Mouse (Mus musculus) bone marrow macrophage, adult 2 months (primary cell): ENCODE data around the gene Atp6v0e.

ENCODE experiments used
- CTCF ChIP-seq: IDR thresholded peaks from 2 replicates; pipeline ENCODE4 v1.5.1; 2012; ENCODE audit warnings: low read depth, mild to moderate bottlenecking, low read length, moderate library complexity
- POLR2A ChIP-seq: IDR thresholded peaks from 2 replicates; pipeline ENCODE4 v1.6.1; 2012; ENCODE audit warnings: mild to moderate bottlenecking, low read depth, low read length, borderline replicate concordance

DNA sequence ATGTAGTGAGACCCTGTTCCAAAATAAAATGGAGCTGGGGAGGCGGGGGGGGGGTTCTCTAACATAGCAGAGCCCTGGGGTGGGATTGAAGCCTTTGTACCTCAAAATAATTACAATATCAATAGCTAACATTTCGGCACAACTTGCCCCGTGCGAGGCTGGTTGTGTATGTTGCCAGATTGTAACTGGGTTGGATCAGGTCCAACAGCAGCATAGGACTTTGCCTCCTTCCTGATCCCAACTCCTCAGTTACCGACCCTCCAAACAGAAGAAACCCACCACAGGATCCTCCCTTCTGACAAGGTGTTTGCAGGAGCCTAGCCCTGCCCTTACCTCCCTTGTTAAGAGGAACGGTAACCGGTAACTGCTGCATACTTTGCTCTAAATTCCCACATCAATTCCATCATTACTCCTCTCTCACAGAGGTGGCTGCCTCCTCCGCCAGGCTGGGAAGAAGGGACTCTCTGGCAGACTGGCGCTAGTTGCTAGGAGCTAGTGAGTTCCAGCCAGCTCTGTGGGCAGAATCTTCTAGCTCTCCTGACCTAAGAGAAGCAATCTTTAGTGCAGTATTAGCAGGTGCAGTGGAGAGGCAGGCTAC is 46.1 kb downstream of the Atp6v0e start:
- no peak for TF ChIP-seq CTCF
- no peak for TF ChIP-seq POLR2A
